35 mouse cellular contexts compared by ENCODE assay signal in genomic region chr4:53866459-53866858, GRCm38 (mm10).
"Had no signal": no experiment of that assay in that cellular context is flagged by ENCODE, and none has a peak within 500 bp of the region (broad histone marks: within the 10 kb centered on the region; RNA-seq: fewer than 3 reads in every experiment).

No protein-coding gene starts in this region.

- ATAC-seq: hindbrain, embryonic 16.5 days; hindbrain, postnatal 0 days; inflammation-experienced regulatory T-cells, adult 6 months; intestine, embryonic 15.5 days; intestine, embryonic 16.5 days; intestine, postnatal 0 days had no signal

- H3K4me2 ChIP-seq: heart, embryonic 11.5 days; heart, embryonic 12.5 days; heart, embryonic 13.5 days; heart, embryonic 15.5 days; hindbrain, embryonic 12.5 days; hindbrain, embryonic 13.5 days; hindbrain, embryonic 14.5 days; hindbrain, embryonic 15.5 days; intestine, embryonic 15.5 days; kidney, embryonic 15.5 days had no signal

- H3K27ac ChIP-seq: heart, embryonic 10.5 days; heart, embryonic 13.5 days; heart, embryonic 15.5 days; hindbrain, embryonic 10.5 days; hindbrain, embryonic 12.5 days; hindbrain, embryonic 13.5 days; hindbrain, embryonic 14.5 days; hindbrain, embryonic 15.5 days; hindbrain, postnatal 0 days; intestine, embryonic 15.5 days; kidney, embryonic 15.5 days; kidney, postnatal 0 days; layer of hippocampus, adult 2 months had no signal

- H3K27me3 ChIP-seq: heart, embryonic 12.5 days; heart, embryonic 13.5 days; heart, embryonic 15.5 days; hindbrain, embryonic 12.5 days; hindbrain, embryonic 13.5 days; hindbrain, embryonic 15.5 days; intestine, embryonic 15.5 days; kidney, embryonic 15.5 days had no signal

- H3K4me3 ChIP-seq: heart, embryonic 10.5 days; heart, embryonic 12.5 days; heart, embryonic 13.5 days; heart, embryonic 15.5 days; hindbrain, embryonic 10.5 days; hindbrain, embryonic 12.5 days; hindbrain, embryonic 13.5 days; hindbrain, embryonic 15.5 days; intestine, embryonic 15.5 days; kidney, embryonic 15.5 days; layer of hippocampus, adult 2 months had no signal

- H3K9ac ChIP-seq: heart, embryonic 12.5 days; heart, embryonic 13.5 days; heart, embryonic 15.5 days; hindbrain, embryonic 12.5 days; hindbrain, embryonic 13.5 days; hindbrain, embryonic 14.5 days; hindbrain, embryonic 15.5 days; intestine, embryonic 15.5 days; kidney, embryonic 15.5 days had no signal

- DNase-seq: heart, postnatal 10 days; heart, postnatal 14 days; heart, postnatal 36 days; heart, postnatal 4 days; kidney, adult 11 months; kidney, adult 18-20 months; kidney, adult 2 months; kidney, adult 8-10 months; kidney, adult 9 months; kidney, postnatal 10 days; kidney, postnatal 14 days; kidney, postnatal 25 days; kidney, postnatal 36 days; kidney, postnatal 4 days; layer of hippocampus, adult 9-11 months; layer of hippocampus, postnatal 36 days had no signal

- H3K36me3 ChIP-seq: heart, embryonic 13.5 days; heart, embryonic 15.5 days; hindbrain, embryonic 10.5 days; hindbrain, embryonic 12.5 days; hindbrain, embryonic 13.5 days; hindbrain, embryonic 15.5 days; intestine, embryonic 15.5 days; kidney, embryonic 15.5 days had no signal

- H3K4me1 ChIP-seq: heart, embryonic 10.5 days; heart, embryonic 12.5 days; heart, embryonic 13.5 days; heart, embryonic 15.5 days; hindbrain, embryonic 10.5 days; hindbrain, embryonic 12.5 days; hindbrain, embryonic 13.5 days; hindbrain, embryonic 15.5 days; intestine, embryonic 15.5 days; kidney, embryonic 15.5 days had no signal

- H3K9me3 ChIP-seq: heart, embryonic 12.5 days; heart, embryonic 15.5 days; intestine, embryonic 15.5 days; kidney, embryonic 15.5 days had no signal
